Mouse (Mus musculus) spleen, adult 2 months (tissue): ENCODE data around the gene Phf1.

Experiments
- CTCF ChIP-seq: fragments of 200-500 bp; IDR thresholded peaks from 2 replicates; pipeline ENCODE4 v1.5.1; 2011; ENCODE audit warnings: mild to moderate bottlenecking, inconsistent platforms; ENCODE audit not compliant: insufficient read depth, insufficient read length, insufficient replicate concordance; ENCODE audit errors: extremely low read depth
- POLR2A ChIP-seq: fragments of 200-500 bp; IDR thresholded peaks from 2 replicates; pipeline ENCODE4 v1.6.1; 2011; ENCODE audit warnings: low read depth, low read length, inconsistent platforms

DNA sequence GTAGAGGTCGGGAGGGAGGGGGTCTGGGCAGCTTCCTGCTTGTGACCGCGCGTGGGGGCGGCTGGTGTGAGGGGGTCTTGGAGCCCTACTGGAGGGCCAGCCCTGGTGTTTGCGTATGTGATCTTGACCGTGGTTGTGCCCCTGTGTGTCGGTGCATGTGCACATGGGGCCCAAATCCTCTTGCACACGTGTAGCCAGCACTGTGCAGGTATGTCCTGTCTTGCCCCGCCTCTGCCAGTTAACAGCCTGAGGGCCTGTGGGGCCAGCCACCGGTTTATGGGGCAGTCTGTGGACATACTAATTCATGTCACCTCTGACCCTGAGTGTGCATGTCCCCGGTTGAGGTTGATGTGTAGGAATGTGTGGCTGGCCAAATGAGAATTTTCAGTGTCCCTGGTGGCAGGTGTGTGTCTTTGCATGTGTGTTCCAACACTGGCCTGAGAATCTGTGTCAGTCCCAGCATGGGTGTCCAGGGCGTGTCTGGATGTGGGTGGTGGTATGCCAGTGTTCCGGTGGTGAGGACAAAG is 16.3 kb downstream of the Phf1 start:
- TF ChIP-seq CTCF (no peak), POLR2A (no peak)
